Mouse (Mus musculus) forebrain, postnatal 0 days (tissue): ENCODE results near the gene 4930563M21Rik. TPM values are rescaled to one million over a fixed set of nuclear protein-coding genes. Genes with fewer than 3 reads are reported as not detected.
"Not testable (repeated sequence)": the region's sequence is repeated elsewhere in the genome, so short reads cannot be mapped to it uniquely, and the experiment has no call there.

ENCODE experiments used
- ATAC-seq: fragments of 200-750 bp; cut with Nextera tagmentation; 2 replicates; pipeline ENCODE4 v1.8.0; 2017; ENCODE audit warnings: mild to moderate bottlenecking, moderate library complexity
- DNase-seq: peaks from one replicate; pipeline ENCODE4 v3.0.0-alpha.2; 2015
- H3K27ac ChIP-seq: fragments of 300-500 bp; sonication (generic); 2 replicates; pipeline ENCODE4 v1.5.1; 2014; ENCODE audit warnings: low read depth, mild to moderate bottlenecking, antibody characterized with exemption, low read length, moderate library complexity, mixed read lengths
- H3K27me3 ChIP-seq: fragments of 300-500 bp; sonication (generic); 2 replicates; pipeline ENCODE4 v1.6.1; 2014; ENCODE audit warnings: mild to moderate bottlenecking, low read length, mixed read lengths; ENCODE audit not compliant: insufficient read depth
- H3K36me3 ChIP-seq: fragments of 300-500 bp; sonication (generic); 2 replicates; pipeline ENCODE4 v1.6.1; 2014; ENCODE audit warnings: mild to moderate bottlenecking, moderate library complexity; ENCODE audit not compliant: insufficient read depth
- H3K4me1 ChIP-seq: fragments of 300-500 bp; sonication (generic); 2 replicates; pipeline ENCODE4 v1.6.1; 2014; ENCODE audit warnings: antibody characterized with exemption; ENCODE audit not compliant: insufficient read depth
- H3K4me2 ChIP-seq: fragments of 300-500 bp; sonication (generic); 2 replicates; pipeline ENCODE4 v1.6.1; 2014; ENCODE audit warnings: low read depth, mild to moderate bottlenecking, moderate library complexity
- H3K4me3 ChIP-seq: fragments of 300-500 bp; sonication (generic); 2 replicates; pipeline ENCODE4 v1.5.1; 2014; ENCODE audit warnings: low read depth, low read length, mixed read lengths
- H3K9ac ChIP-seq: fragments of 300-500 bp; sonication (generic); 2 replicates; pipeline ENCODE4 v1.6.1; 2014; ENCODE audit warnings: mild to moderate bottlenecking
- H3K9me3 ChIP-seq: fragments of 300-500 bp; sonication (generic); 2 replicates; pipeline ENCODE4 v1.6.1; 2016; ENCODE audit warnings: low read length
- CTCF ChIP-seq: sonication (generic); IDR thresholded peaks from 2 replicates; pipeline ENCODE4 v1.5.1; 2016; ENCODE audit warnings: antibody characterized with exemption, control low read depth, low read depth
- WGBS: fragments of 180-500 bp; shearing (Covaris S2); extraction: QIAGEN DNeasy Blood & Tissue Kit; methylation state at CpG from one replicate; pipeline ENCODE4 v1.1.7; 2014; 5-methylcytosine and 5-hydroxymethylcytosine counted together
- polyA plus RNA-seq: library from polyadenylated mRNA; unstranded; fragments of >200 nt; fragmentation: Nextera tagmentation; extraction: Ambion mirVana; gene quantifications from 2 replicates; pipeline ENCODE4 v1.2.1, GENCODE M21; 2015
- total RNA-seq: library from RNA; depleted of rRNA; stranded (reverse); fragments of >200 nt; gene quantifications from 2 replicates; pipeline ENCODE4 v1.2.3, GENCODE M21; 2014

4930563M21Rik gene
- total and polyA plus RNA-seq, 2 experiments from 2014 or later: not detected

- WGBS: 74% methylated on average over 2 of the region's 2 CpGs
- no peaks in the 10 kb centered on the region for H3K36me3 ChIP-seq
- H3K4me1 ChIP-seq: no peaks in the 10 kb centered on the region
- no peak overlapping the region for H3K9ac ChIP-seq
- DNase-seq (no peak), ATAC-seq (no peak)
- H3K9me3 ChIP-seq: no peaks in the 10 kb centered on the region
- H3K4me2 ChIP-seq: no peak overlapping the region
- H3K4me3 ChIP-seq: no peak overlapping the region
- no peak for TF ChIP-seq CTCF
- H3K27me3 ChIP-seq: no peaks in the 10 kb centered on the region
- H3K27ac ChIP-seq: no peak overlapping the region
Measured at GRCm38 (mm10) chr9:56024772-56025171, 14.4 kb upstream of the 4930563M21Rik start.

- H3K4me1 ChIP-seq, ATAC-seq, H3K36me3 ChIP-seq: not testable (repeated sequence)
Measured at GRCm38 (mm10) chr9:56004679-56005078, 5.7 kb downstream of the 4930563M21Rik start.

GRCm38 (mm10) chr9:55946819-55947218 lies 63.5 kb downstream of the 4930563M21Rik start:
- H3K9me3 ChIP-seq: no peaks in the 10 kb centered on the region
- H3K36me3 ChIP-seq: no peaks in the 10 kb centered on the region
- 34% methylated on average over 1 of the region's 1 CpGs for WGBS
- H3K4me2 ChIP-seq: no peak overlapping the region
- no peak overlapping the region for H3K27ac ChIP-seq
- H3K27me3 ChIP-seq: no peaks in the 10 kb centered on the region
- DNase-seq: no peak
- TF ChIP-seq CTCF: peak; percentile 30; the same call in 1 of the 2 replicates
- no peak overlapping the region for H3K4me3 ChIP-seq
- no peaks in the 10 kb centered on the region for H3K4me1 ChIP-seq
- no peak overlapping the region for H3K9ac ChIP-seq
- ATAC-seq: no peak

More at GRCm38 (mm10) chr9:56004679-56005078, 5.7 kb downstream of the 4930563M21Rik start:
- H3K27ac ChIP-seq, H3K4me2 ChIP-seq, H3K4me3 ChIP-seq, H3K9ac ChIP-seq, DNase-seq, H3K27me3 ChIP-seq, H3K9me3 ChIP-seq: not testable (repeated sequence)
- WGBS: no CpG with 5 or more reads among the region's 2 CpGs

- TF ChIP-seq CTCF: no peak
Measured at GRCm38 (mm10) chr9:55941356-55941755, 69.0 kb downstream of the 4930563M21Rik start.

GRCm38 (mm10) chr9:55938618-55938985 lies 71.7 kb downstream of the 4930563M21Rik start:
- DNase-seq: no peak
- Histone ChIP-seq H3K4me3 (peak overlapping the region; percentile 76), H3K9ac (peak overlapping the region; percentile 90; the same call in 1 of the 2 replicates), H3K4me2 (peak overlapping the region; percentile 69), H3K27ac (no peak overlapping the region), H3K4me1 (peaks cover 4% of the 10 kb centered on the region; the same call in 1 of the 2 replicates), H3K27me3 (no peaks in the 10 kb centered on the region), H3K36me3 (no peaks in the 10 kb centered on the region), H3K9me3 (no peaks in the 10 kb centered on the region)
- 49% methylated on average over 6 of the region's 6 CpGs for WGBS
- no peak for ATAC-seq
- TF ChIP-seq CTCF: no peak

More at GRCm38 (mm10) chr9:55941356-55941755, 69.0 kb downstream of the 4930563M21Rik start:
- DNase-seq (no peak), ATAC-seq (no peak)
- Histone ChIP-seq H3K4me1 (peaks cover 4% of the 10 kb centered on the region; the same call in 1 of the 2 replicates), H3K9me3 (no peaks in the 10 kb centered on the region), H3K27me3 (no peaks in the 10 kb centered on the region), H3K36me3 (no peaks in the 10 kb centered on the region), H3K9ac (no peak overlapping the region), H3K27ac (no peak overlapping the region), H3K4me2 (no peak overlapping the region), H3K4me3 (no peak overlapping the region)

GRCm38 (mm10) chr9:55937664-55938617 lies 72.4 kb downstream of the 4930563M21Rik start, which contains the start of gene Scaper:
TSS of gene Scaper (minus strand) at chr9:55938119.
- Histone ChIP-seq H3K9ac (peak within 1 kb of the TSS; percentile 90), H3K9me3 (no peaks in the 10 kb centered on the region), H3K27me3 (no peaks in the 10 kb centered on the region), H3K4me1 (peaks cover 4% of the 10 kb centered on the region; the same call in 1 of the 2 replicates), H3K4me3 (peak within 1 kb of the TSS; percentile 76), H3K27ac (peak within 1 kb of the TSS; percentile 86), H3K4me2 (peak within 1 kb of the TSS; percentile 69), H3K36me3 (no peaks in the 10 kb centered on the region)
- TF ChIP-seq CTCF: peak; percentile 45; the same call in 1 of the 2 replicates
- ATAC-seq (peak; percentile 98), DNase-seq (peak; percentile 92)
- WGBS: 5% methylated on average over 59 of the region's 60 CpGs

GRCm38 (mm10) chr9:55937224-55937663 lies 73.1 kb downstream of the 4930563M21Rik start:
- 25% methylated on average over 5 of the region's 5 CpGs for WGBS
- Histone ChIP-seq H3K9me3 (no peaks in the 10 kb centered on the region), H3K36me3 (no peaks in the 10 kb centered on the region), H3K27ac (peak overlapping the region; percentile 86), H3K9ac (peak overlapping the region; percentile 90), H3K27me3 (no peaks in the 10 kb centered on the region), H3K4me2 (peak overlapping the region; percentile 69), H3K4me1 (peaks cover 4% of the 10 kb centered on the region; the same call in 1 of the 2 replicates), H3K4me3 (peak overlapping the region; percentile 76)
- ATAC-seq (no peak), DNase-seq (peak; percentile 52)
- peak; percentile 36 for TF ChIP-seq CTCF
